Mouse (Mus musculus): ENCODE data around the gene Tmem28. TPM values are rescaled to one million over a fixed set of nuclear protein-coding genes. Genes with fewer than 3 reads are reported as not detected.

The Tmem28 gene
- 10 to 100 TPM; 21.7 to 23.1 TPM for total RNA-seq (2021)
- long read RNA-seq, partial matches to known transcripts, result 6 of 10 reads
- long read RNA-seq, other reads (novel, unspliced or antisense), result 0 of 10 reads

- peak; percentile 12 to 25 for DNase-seq (ENCODE audit: low spot score in 2 of 2)
Measured at GRCm38 (mm10) chrX:99820790-99821395, at the start of gene Tmem28. Gene Tmem28, plus strand, starts transcription at chrX:99821021.

GRCm38 (mm10) chrX:99780308-99780707 is 40.5 kb upstream of the Tmem28 start:
- no peak for DNase-seq (ENCODE audit: low spot score in 2 of 2)

DNA sequence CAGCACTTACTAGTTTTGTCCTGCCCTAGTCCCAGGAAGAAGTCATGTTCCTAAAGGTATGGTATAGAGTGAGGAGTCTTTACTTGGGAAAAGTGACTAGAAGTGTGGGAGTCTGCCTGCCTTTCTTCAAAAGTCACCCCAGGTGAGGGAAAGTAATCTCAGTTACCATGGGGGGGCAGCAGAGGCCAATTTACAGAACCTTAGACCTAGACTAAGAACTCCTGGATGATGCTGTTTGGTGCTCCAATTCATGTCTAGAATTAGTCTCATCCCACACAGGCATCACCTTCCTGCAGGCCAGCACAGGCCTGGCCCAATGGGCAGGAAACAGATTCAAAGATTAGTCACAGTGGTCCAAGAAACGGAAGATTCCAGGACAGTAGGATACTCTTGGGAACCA is 12.4 kb upstream of the Tmem28 start:
- peak; percentile 17 to 49 for DNase-seq (ENCODE audit: low spot score in 2 of 2)

- DNase-seq (ENCODE audit: low spot score in 2 of 2), result peak; percentile 56 to 68
Measured at GRCm38 (mm10) chrX:99819395-99819935, 1.4 kb upstream of the Tmem28 start.

DNA sequence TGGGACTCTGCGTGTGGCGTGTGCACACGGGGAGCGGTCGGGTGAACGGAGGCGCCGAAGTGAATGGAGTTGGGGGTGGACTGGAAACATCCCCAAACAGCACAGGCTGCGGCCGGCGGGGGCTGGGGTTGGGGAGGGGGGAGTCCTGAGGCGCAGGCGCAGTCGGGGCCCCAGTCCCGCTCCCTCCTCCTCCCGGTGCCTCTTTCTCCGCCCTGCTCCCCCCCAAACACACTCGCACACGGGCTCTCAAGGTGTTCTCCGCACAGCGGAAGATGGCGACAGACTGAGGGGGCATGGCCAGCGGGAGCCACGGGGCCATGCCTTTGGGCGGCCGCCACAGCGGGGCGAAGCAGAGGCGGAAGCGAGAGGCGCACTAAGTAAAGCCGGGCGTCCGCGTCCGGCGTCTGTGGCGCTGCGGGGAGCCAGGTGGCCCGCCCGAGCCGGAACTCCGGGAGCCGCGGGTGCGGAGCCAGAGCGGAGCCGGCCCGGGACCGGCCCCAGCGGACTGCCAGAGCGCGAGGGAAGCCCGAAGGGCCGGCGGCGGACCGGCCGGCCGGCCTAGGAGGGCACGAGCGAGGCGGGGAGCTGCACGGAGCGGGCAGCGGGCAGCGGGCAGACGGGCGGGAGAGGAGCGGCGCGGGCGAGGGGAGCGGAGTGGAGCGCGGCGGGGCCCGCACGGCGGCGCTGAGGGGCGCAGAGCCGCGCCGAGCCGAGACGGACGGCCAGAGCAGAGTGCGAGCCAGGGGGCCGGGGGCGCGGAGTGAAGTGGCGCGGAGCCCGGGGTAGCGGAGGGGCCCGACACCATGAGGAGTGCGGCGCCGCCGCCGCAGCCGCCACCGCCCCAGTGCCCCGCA is 658 bp upstream of the Tmem28 start:
- peak; percentile 37 to 65 for DNase-seq (ENCODE audit: low spot score in 2 of 2)

DNA sequence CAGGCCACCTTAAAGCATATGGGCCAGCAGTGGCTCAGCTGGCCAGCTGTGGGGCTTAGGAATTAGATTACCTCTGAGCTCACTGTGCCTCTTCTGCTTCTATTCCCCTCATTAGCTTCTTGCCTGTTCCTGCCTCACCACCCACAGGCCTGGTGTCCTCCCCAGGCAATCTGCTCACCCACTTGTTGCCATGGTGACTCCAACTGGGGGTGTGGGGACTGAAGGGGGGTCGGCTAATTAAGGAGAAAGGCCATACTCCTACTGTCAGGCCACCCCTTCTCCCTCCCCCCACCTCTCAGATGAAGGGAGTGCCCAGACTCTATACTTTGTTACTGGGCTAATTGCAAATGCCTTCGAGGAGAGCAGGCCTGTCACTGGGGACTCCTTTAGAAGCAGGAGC is 21.3 kb downstream of the Tmem28 start:
- DNase-seq (ENCODE audit: low spot score in 2 of 2), result no peak

- DNase-seq (ENCODE audit: low spot score in 2 of 2), result peak; percentile 48 to 67
Measured at GRCm38 (mm10) chrX:99853261-99853741, 32.5 kb downstream of the Tmem28 start.

- no peak for DNase-seq (ENCODE audit: low spot score in 2 of 2)
Measured at GRCm38 (mm10) chrX:99853834-99854233, 33.0 kb downstream of the Tmem28 start.

GRCm38 (mm10) chrX:99872228-99872627 is 51.4 kb downstream of the Tmem28 start:
- no peak for DNase-seq (ENCODE audit: low spot score in 2 of 2)

DNA sequence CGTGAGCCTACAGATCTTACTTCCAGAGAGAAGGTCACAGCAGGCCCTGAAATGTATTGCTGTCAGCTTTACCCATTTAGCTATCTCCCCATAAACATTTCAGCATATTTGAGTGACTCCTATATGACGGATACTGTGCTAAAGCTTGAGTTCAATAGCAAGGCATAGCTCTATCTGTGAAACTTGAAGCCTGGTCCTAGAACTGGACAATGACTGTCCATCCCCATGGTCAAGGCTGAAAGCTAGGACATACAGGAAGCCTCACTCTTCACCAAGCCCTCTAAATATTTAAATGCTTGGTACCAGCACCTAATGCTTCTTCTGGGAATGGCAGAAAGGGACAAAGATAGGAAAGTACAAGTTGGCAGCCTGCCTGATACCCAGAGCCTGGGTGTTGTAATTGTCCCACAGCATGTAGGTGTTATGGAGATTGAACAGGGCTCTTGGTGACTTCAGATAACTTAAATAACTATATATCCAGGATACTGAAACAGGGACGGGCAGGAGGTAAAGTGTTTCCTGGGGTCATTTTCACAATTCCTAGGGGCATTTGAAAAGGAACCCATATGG is 51.9 kb downstream of the Tmem28 start:
- no peak for DNase-seq (ENCODE audit: low spot score in 2 of 2)

- DNase-seq (ENCODE audit: low spot score in 2 of 2), result peak in 1 of 2 experiments; percentile 23
Measured at GRCm38 (mm10) chrX:99873259-99873919, 52.6 kb downstream of the Tmem28 start.

DNA sequence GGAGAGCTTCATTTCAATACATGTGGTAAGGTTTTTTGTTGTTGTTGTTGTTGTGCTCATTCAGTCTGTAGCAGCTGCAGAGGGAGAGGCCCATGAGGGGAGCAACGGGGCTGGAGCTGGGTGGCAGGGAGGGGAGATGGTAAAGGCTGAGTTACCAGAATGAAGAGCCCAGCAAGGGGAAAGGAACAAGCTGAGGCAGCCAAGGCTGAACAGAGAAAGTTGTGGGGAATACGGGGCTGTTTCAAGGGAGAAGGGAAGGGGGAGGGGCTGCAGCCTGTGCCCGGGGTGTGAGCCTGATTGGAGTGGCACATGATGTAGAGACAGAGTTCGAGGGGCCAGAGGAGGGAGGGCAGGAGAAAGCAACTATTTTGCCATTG is 53.1 kb downstream of the Tmem28 start:
- DNase-seq (ENCODE audit: low spot score in 2 of 2), result no peak

DNA sequence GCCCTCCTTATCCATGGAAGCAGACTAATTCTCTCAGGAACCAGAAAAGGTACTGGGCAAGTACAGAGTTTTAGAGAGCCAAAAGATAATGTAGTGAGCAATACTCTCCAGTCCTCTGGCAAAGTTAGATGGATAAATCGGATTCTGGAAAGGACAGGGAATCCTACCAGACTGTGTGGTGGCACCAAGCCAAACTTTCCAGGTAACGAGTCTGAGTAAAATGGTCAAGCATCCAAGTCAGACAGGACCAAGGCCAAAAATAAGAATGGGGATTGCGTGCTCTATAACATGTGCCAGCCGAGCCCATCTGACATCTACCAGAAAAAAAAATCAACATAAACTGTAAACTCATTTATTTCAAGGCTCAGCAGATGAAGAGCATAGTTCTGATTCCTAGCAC is 56.0 kb downstream of the Tmem28 start:
- no peak for DNase-seq (ENCODE audit: low spot score in 2 of 2)

DNA sequence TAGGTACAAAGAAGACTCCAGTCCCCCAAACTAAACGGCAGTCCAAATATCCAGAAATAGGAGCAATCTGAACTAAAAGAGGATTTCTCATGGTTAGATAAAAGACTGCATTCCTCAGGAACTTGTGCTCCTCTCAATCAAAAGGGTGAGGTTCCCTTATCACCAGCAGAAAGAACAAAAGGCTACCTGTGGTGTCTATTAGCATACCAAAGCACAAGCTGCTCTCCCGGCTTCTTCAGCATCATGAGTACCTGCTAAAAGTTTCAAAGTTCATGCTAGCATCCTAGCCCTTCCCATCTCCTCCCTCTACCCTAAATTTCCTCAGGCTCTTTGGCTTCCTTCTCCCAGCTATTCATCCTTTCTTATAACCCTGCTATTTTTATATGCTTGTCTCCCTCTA is 62.6 kb downstream of the Tmem28 start:
- DNase-seq (ENCODE audit: low spot score in 2 of 2), result no peak

Other genes with a start within 250 kb of the Tmem28 start
- 1 to 10 TPM; 7.2 to 9.9 TPM for gene Eda, start 154.6 kb downstream of the Tmem28 start, total RNA-seq (2021)

Measured in layer of hippocampus, postnatal 10 days (tissue).